9 mouse cellular contexts compared by ENCODE assay signal in genomic region chr14:31412651-31413056, GRCm38 (mm10). TPM values are rescaled to one million over a fixed set of nuclear protein-coding genes. Genes with fewer than 3 reads are reported as not detected.
DNase-seq lines count a peak whose midpoint lies in the region; ATAC-seq and TF ChIP-seq lines count a peak whose summit lies in the region.
"Had no signal": no experiment of that assay in that cellular context is flagged by ENCODE, and none has a peak within 500 bp of the region (broad histone marks: within the 10 kb centered on the region; RNA-seq: fewer than 3 reads in every experiment).

No protein-coding gene starts in this region.

- H3K4me1 ChIP-seq in forebrain, embryonic 10.5 days = peaks cover 57% of the 10 kb centered on the region
- no peaks in the 10 kb centered on the region for H3K4me1 ChIP-seq in forebrain, postnatal 0 days (ENCODE audit: insufficient read depth)

- peaks cover 8% of the 10 kb centered on the region for H3K36me3 ChIP-seq in forebrain, embryonic 10.5 days (replicated peaks)
- peaks cover 20% of the 10 kb centered on the region for H3K36me3 ChIP-seq in forebrain, postnatal 0 days (ENCODE audit: insufficient read depth)

- peak overlapping the region; percentile 35; the same call in 1 of the 2 replicates for H3K27ac ChIP-seq in forebrain, embryonic 10.5 days
- H3K27ac ChIP-seq in forebrain, postnatal 0 days (ENCODE audit: low read depth, low read length) = no peak overlapping the region
- H3K27ac ChIP-seq: hindbrain, embryonic 13.5 days had no signal

- no peak overlapping the region for H3K9ac ChIP-seq in forebrain, postnatal 0 days
- H3K9ac ChIP-seq: hindbrain, embryonic 13.5 days had no signal

- TF ChIP-seq CTCF in forebrain, postnatal 0 days (IDR thresholded peaks at IDR 0.05; ENCODE audit: low read depth) = no peak

- no peaks in the 10 kb centered on the region for H3K27me3 ChIP-seq in forebrain, embryonic 10.5 days (ENCODE audit: poor library complexity, severe bottlenecking)
- H3K27me3 ChIP-seq in forebrain, postnatal 0 days (ENCODE audit: insufficient read depth, low read length) = no peaks in the 10 kb centered on the region
- H3K27me3 ChIP-seq: hindbrain, embryonic 13.5 days had no signal

- 85% methylated on average over 10 of the region's 10 CpGs for WGBS in forebrain, embryonic 10.5 days
- WGBS in forebrain, postnatal 0 days = 88% methylated on average over 10 of the region's 10 CpGs

- no peak for DNase-seq in forebrain, embryonic 10.5 days (ENCODE audit: extremely low spot score, low spot score)
- DNase-seq in forebrain, postnatal 0 days = no peak
- DNase-seq in ovary, adult 18-20 months (ENCODE audit: low spot score) = peak; percentile 50
- no peak for DNase-seq in ovary, postnatal 36 days (ENCODE audit: low spot score)
- peak; percentile 71 for DNase-seq in heart, adult 8-10 months (ENCODE audit: low spot score)
- peak; percentile 43 to 57 for DNase-seq in lung, postnatal 4 days
- no peak for DNase-seq in thymus, postnatal 10 days (ENCODE audit: low spot score in 2 of 2)
- no peak for DNase-seq in retina, postnatal 1 day

- H3K4me2 ChIP-seq in forebrain, postnatal 0 days (ENCODE audit: low read depth) = no peak overlapping the region
- H3K4me2 ChIP-seq: hindbrain, embryonic 13.5 days had no signal

- H3K4me3 ChIP-seq in forebrain, embryonic 10.5 days = no peak overlapping the region
- H3K4me3 ChIP-seq in forebrain, postnatal 0 days (ENCODE audit: low read depth, low read length) = no peak overlapping the region
- H3K4me3 ChIP-seq: hindbrain, embryonic 13.5 days had no signal

- ATAC-seq in forebrain, postnatal 0 days = no peak

- H3K9me3 ChIP-seq in forebrain, embryonic 10.5 days = no peaks in the 10 kb centered on the region
- no peaks in the 10 kb centered on the region for H3K9me3 ChIP-seq in forebrain, postnatal 0 days (ENCODE audit: low read length)
- H3K9me3 ChIP-seq: hindbrain, embryonic 13.5 days had no signal

RNA-seq across cellular contexts. Expression of gene Sh3bp5, which starts 23.2 kb away (rescaled TPM):
- 17.6 and 18.3 TPM in 2 replicates for polyA plus RNA-seq in forebrain, embryonic 10.5 days (2016; fragmentation: Nextera tagmentation; extraction: Ambion mirVana)
- 58.2 and 67.9 TPM in 2 replicates for total RNA-seq in forebrain, postnatal 0 days (2014; rRNA removed)
- polyA plus RNA-seq in forebrain, postnatal 0 days (2015; fragmentation: Nextera tagmentation; extraction: Ambion mirVana) = 132 and 165 TPM in 2 replicates
- 10 to 100 TPM; 38.6 to 50.6 (median 50.1) TPM for total RNA-seq in heart, adult 8-10 months (2022)

Comparison
In these comparisons a context has a peak if more than half of its experiments do, and no peak if none do; other contexts are left out.
1. DNase-seq: peak in ovary, adult 18-20 months (single experiment), heart, adult 8-10 months (single experiment) and lung, postnatal 4 days (2 of 2); none in forebrain, embryonic 10.5 days (single experiment), forebrain, postnatal 0 days (single experiment), ovary, postnatal 36 days (single experiment), thymus, postnatal 10 days (0 of 2) and retina, postnatal 1 day (single experiment).